Mouse (Mus musculus): ENCODE results near the gene Nxph1.

The Nxph1 gene

GRCm38 (mm10) chr6:8959810-8960209 is 11.6 kb downstream of the Nxph1 start:
- no peak for DNase-seq (ENCODE audit: low read depth, low spot score)

- DNase-seq (ENCODE audit: low read depth, low spot score): no peak
Observed at GRCm38 (mm10) chr6:8970576-8970975, 22.3 kb downstream of the Nxph1 start.

GRCm38 (mm10) chr6:8979237-8979871 is 31.1 kb downstream of the Nxph1 start:
- DNase-seq (ENCODE audit: low read depth, low spot score): no peak

GRCm38 (mm10) chr6:8996301-8996943 is 48.2 kb downstream of the Nxph1 start:
- DNase-seq (ENCODE audit: low read depth, low spot score): no peak

GRCm38 (mm10) chr6:8997326-8997725 is 49.1 kb downstream of the Nxph1 start:
- no peak for DNase-seq (ENCODE audit: low read depth, low spot score)

- DNase-seq (ENCODE audit: low read depth, low spot score): no peak
Observed at GRCm38 (mm10) chr6:9002686-9003085, 54.5 kb downstream of the Nxph1 start.

GRCm38 (mm10) chr6:9026631-9027030 is 78.4 kb downstream of the Nxph1 start:
- no peak for DNase-seq (ENCODE audit: low read depth, low spot score)

GRCm38 (mm10) chr6:9027146-9027545 is 78.9 kb downstream of the Nxph1 start:
- no peak for DNase-seq (ENCODE audit: low read depth, low spot score)

- no peak for DNase-seq (ENCODE audit: low read depth, low spot score)
Observed at GRCm38 (mm10) chr6:9028501-9028900, 80.3 kb downstream of the Nxph1 start.

GRCm38 (mm10) chr6:9039286-9039685 is 91.1 kb downstream of the Nxph1 start:
- DNase-seq (ENCODE audit: low read depth, low spot score): no peak

GRCm38 (mm10) chr6:9040991-9041390 is 92.8 kb downstream of the Nxph1 start:
- no peak for DNase-seq (ENCODE audit: low read depth, low spot score)

GRCm38 (mm10) chr6:9042391-9042790 is 94.2 kb downstream of the Nxph1 start:
- DNase-seq (ENCODE audit: low read depth, low spot score): no peak

GRCm38 (mm10) chr6:9046815-9047214 is 98.6 kb downstream of the Nxph1 start:
- no peak for DNase-seq (ENCODE audit: low read depth, low spot score)

- no peak for DNase-seq (ENCODE audit: low read depth, low spot score)
Observed at GRCm38 (mm10) chr6:9061261-9062105, 113.3 kb downstream of the Nxph1 start.

- DNase-seq (ENCODE audit: low read depth, low spot score): no peak
Observed at GRCm38 (mm10) chr6:9066435-9066834, 118.2 kb downstream of the Nxph1 start.

- DNase-seq (ENCODE audit: low read depth, low spot score): no peak
Observed at GRCm38 (mm10) chr6:9069913-9070312, 121.7 kb downstream of the Nxph1 start.

GRCm38 (mm10) chr6:9076463-9076862 is 128.2 kb downstream of the Nxph1 start:
- no peak for DNase-seq (ENCODE audit: low read depth, low spot score)

GRCm38 (mm10) chr6:9077793-9078689 is 129.8 kb downstream of the Nxph1 start:
- DNase-seq (ENCODE audit: low read depth, low spot score): no peak

GRCm38 (mm10) chr6:9083851-9084250 is 135.6 kb downstream of the Nxph1 start:
- DNase-seq (ENCODE audit: low read depth, low spot score): no peak

- no peak for DNase-seq (ENCODE audit: low read depth, low spot score)
Observed at GRCm38 (mm10) chr6:9097345-9097744, 149.1 kb downstream of the Nxph1 start.

- no peak for DNase-seq (ENCODE audit: low read depth, low spot score)
Observed at GRCm38 (mm10) chr6:9107366-9107765, 159.1 kb downstream of the Nxph1 start.

GRCm38 (mm10) chr6:9119136-9119535 is 170.9 kb downstream of the Nxph1 start:
- DNase-seq (ENCODE audit: low read depth, low spot score): no peak
